Mouse (Mus musculus) megakaryocyte, embryonic 14.5 days (primary cell): ENCODE results near the gene Timm44.

ENCODE experiments used
- FLI1 ChIP-seq: IDR thresholded peaks from 2 replicates; pipeline ENCODE4 v1.6.1; 2012; ENCODE audit warnings: low read length, inconsistent platforms, mixed read lengths
- GATA1 ChIP-seq: IDR thresholded peaks from 3 replicates; pipeline ENCODE4 v1.6.1; 2012; ENCODE audit warnings: mixed read lengths, low read length, inconsistent platforms, borderline replicate concordance

DNA sequence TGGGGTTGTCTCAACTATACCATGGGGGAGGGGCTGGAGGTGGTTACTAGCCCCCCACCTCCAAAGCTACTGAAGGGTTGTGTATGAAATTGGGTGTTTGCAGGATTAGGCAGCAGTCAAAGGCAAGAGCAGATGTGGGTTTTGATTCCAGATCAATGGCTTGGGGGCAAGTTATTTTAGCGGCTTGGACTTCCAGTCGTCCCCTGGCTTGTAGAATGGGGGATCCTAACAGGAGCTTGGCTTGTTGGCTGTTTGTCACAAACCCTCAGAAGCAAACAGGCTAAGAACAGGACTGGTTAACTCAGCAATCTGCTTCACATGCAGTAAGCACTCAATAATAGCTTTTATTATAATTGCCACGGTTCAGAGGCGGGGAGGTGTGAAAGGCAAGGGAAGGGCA is 18.4 kb downstream of the Timm44 start:
- no peak for TF ChIP-seq GATA1
- no peak for TF ChIP-seq FLI1
